Mouse (Mus musculus) megakaryocyte, embryonic 14.5 days (primary cell): ENCODE results near the gene Cypt15. TPM values are rescaled to one million over a fixed set of nuclear protein-coding genes. Genes with fewer than 3 reads are reported as not detected.
"Not testable (repeated sequence)": the region's sequence is repeated elsewhere in the genome, so short reads cannot be mapped to it uniquely, and the experiment has no call there.

ENCODE experiments used
- H3K27me3 ChIP-seq: replicated peaks from 2 replicates; pipeline ENCODE3; 2012; ENCODE audit warnings: inconsistent platforms
- H3K36me3 ChIP-seq: replicated peaks from 2 replicates; pipeline ENCODE3; 2012; ENCODE audit warnings: low read length, inconsistent platforms, mixed read lengths
- H3K4me1 ChIP-seq: 2 replicates; pipeline ENCODE4 v1.6.1; 2012; ENCODE audit warnings: inconsistent platforms
- H3K4me3 ChIP-seq: replicated peaks from 2 replicates; pipeline ENCODE3; 2012; ENCODE audit warnings: moderate library complexity, mild to moderate bottlenecking, inconsistent platforms
- H3K9me3 ChIP-seq: 2 replicates; pipeline ENCODE4 v1.6.1; 2012; ENCODE audit warnings: inconsistent platforms
- FLI1 ChIP-seq: IDR thresholded peaks from 2 replicates; pipeline ENCODE4 v1.6.1; 2012; ENCODE audit warnings: low read length, inconsistent platforms, mixed read lengths
- GATA1 ChIP-seq: IDR thresholded peaks from 3 replicates; pipeline ENCODE4 v1.6.1; 2012; ENCODE audit warnings: mixed read lengths, low read length, inconsistent platforms, borderline replicate concordance
- polyA plus RNA-seq: library from polyadenylated mRNA; stranded (reverse); fragments of >175 nt; gene quantifications from 2 replicates; pipeline ENCODE4 v1.2.3, GENCODE M21; 2012; ENCODE audit warnings: low replicate concordance; ENCODE audit not compliant: insufficient read depth

The Cypt15 gene
- polyA plus RNA-seq, result not detected in 2 replicates

DNA sequence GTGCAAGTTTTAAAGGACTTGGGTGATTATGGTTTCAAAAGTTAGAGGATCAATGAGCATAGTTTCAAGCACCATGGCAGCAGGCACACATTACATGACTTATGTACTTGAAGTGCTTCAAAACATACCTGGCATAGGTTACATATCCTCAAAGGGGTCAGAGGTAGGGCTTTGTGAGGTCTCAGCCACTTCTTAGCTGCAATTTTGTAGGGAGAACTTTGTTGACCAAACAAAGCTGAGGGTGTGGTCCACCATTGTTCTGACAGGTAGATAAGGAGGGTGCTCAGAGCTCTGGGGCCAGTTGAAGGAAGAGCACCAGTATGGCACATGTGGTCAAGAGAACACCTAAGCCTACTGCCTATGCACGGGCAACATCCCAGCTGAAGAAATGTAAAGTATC is at the start of gene Cypt15:
Gene Cypt15 (plus strand): TSS at position 301 of the 400 bp plus-strand sequence.
- not testable (repeated sequence) for H3K4me1 ChIP-seq, H3K27me3 ChIP-seq, H3K4me3 ChIP-seq, H3K36me3 ChIP-seq, H3K9me3 ChIP-seq

DNA sequence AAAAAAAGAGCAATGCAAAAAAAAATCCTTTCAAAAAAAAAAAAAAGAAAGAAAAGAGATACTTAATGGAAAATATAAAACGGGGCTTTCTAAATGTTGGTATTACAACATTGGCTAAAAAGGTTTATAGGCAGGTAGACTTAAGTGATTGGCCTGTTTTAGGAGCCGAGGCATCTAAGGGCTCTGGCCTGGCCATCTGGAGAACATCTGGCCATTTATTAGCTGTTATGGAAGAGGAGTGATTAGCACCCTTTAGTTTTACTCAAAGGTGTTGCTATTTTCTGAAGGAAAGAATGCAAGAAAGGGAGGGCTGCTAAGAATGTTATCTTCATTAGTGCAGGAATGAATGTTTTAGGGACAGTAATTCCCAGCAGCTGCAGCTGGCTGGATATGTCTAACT is 24.9 kb downstream of the Cypt15 start:
- H3K4me3 ChIP-seq, result no peak overlapping the region
- TF ChIP-seq GATA1, result no peak
- TF ChIP-seq FLI1, result no peak
- no peaks in the 10 kb centered on the region for H3K36me3 ChIP-seq
- H3K4me1 ChIP-seq, result no peaks in the 10 kb centered on the region
- H3K27me3 ChIP-seq, result no peaks in the 10 kb centered on the region
- no peaks in the 10 kb centered on the region for H3K9me3 ChIP-seq

DNA sequence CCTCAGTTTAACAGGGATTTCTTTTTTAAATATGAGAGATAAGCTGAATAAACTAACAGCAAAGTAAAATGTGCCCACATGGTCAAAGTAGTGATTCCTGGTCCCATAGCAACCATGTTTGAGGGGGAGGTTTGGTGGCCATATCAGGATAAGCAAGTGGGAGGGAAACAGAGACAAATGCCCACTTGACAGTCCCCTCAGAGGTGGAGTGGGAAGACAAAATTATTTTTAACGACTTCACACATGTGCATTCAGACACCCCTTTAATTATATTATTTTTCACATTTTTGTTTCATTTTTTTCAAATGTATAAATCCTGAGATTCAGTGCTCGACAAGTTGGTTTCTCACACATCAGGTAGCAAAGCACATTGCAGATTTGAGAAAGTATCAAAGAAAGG is 32.8 kb downstream of the Cypt15 start:
- no peaks in the 10 kb centered on the region for H3K27me3 ChIP-seq
- no peak overlapping the region for H3K4me3 ChIP-seq
- TF ChIP-seq FLI1, result no peak
- no peak for TF ChIP-seq GATA1
- H3K36me3 ChIP-seq, result no peaks in the 10 kb centered on the region
- H3K9me3 ChIP-seq, result no peaks in the 10 kb centered on the region
- H3K4me1 ChIP-seq, result no peaks in the 10 kb centered on the region

DNA sequence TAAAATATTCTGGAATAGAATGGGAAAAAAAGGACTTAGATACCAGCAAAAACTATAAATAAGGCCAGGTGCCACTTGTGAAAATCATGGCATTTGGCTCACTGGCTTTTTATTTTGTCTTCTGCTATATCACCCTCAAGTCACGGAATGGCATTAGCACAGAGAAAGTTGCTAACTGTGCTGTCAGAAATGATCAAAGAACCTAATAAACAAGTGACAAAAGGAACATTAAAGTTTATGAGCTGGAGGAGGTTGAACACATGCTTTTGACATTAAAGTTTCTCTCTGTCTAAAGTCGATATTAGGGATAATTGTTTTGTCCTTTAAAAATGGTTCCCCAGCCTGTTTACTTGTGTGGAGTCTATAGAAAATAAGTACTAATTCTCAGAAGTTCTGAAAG is 37.7 kb downstream of the Cypt15 start:
- no peaks in the 10 kb centered on the region for H3K9me3 ChIP-seq
- no peaks in the 10 kb centered on the region for H3K27me3 ChIP-seq
- H3K36me3 ChIP-seq, result no peaks in the 10 kb centered on the region
- no peak for TF ChIP-seq GATA1
- TF ChIP-seq FLI1, result no peak
- H3K4me1 ChIP-seq, result no peaks in the 10 kb centered on the region
- H3K4me3 ChIP-seq, result no peak overlapping the region
